Mouse (Mus musculus): Measurements from ENCODE around the gene Zfp704. TPM values are rescaled to one million over a fixed set of nuclear protein-coding genes. Genes with fewer than 3 reads are reported as not detected.

The Zfp704 gene
- total and polyA plus RNA-seq, 3 experiments = under 0.01 TPM; not detected in 2

GRCm38 (mm10) chr3:9475501-9475900 lies 134.4 kb downstream of the Zfp704 start:
- no peaks in the 10 kb centered on the region for H3K79me2 ChIP-seq (ENCODE audit: control insufficient read depth, insufficient read depth, low read length, poor library complexity)
- TF ChIP-seq USF2 (IDR thresholded peaks at IDR 0.05; ENCODE audit: borderline replicate concordance in 1 of 2, insufficient read depth in 1 of 2, low read depth in 1 of 2, low read length in 2 of 2) = no peak
- no peak for TF ChIP-seq ZC3H11A (IDR thresholded peaks at IDR 0.05; ENCODE audit: low read depth, low read length)
- no peak for TF ChIP-seq MEF2A (IDR thresholded peaks at IDR 0.05; ENCODE audit: extremely low read depth, insufficient replicate concordance, low read depth, low read length, poor library complexity, severe bottlenecking)
- no peak for TF ChIP-seq MXI1 (IDR thresholded peaks at IDR 0.05; ENCODE audit: low read depth, low read length)
- no peaks in the 10 kb centered on the region for H3K36me3 ChIP-seq (ENCODE audit: control insufficient read depth in 1 of 2, insufficient read depth in 2 of 2, low read length in 2 of 2)
- no peak overlapping the region for H3K27ac ChIP-seq (ENCODE audit: control insufficient read depth, low read depth, low read length)
- no peaks in the 10 kb centered on the region for H3K4me1 ChIP-seq (ENCODE audit: control insufficient read depth in 1 of 2, insufficient read depth in 2 of 2, low read length in 2 of 2)
- H3K9me3 ChIP-seq (replicated peaks; ENCODE audit: insufficient read depth, low read length) = no peaks in the 10 kb centered on the region
- no peak overlapping the region for H3K9ac ChIP-seq (ENCODE audit: control insufficient read depth, low read depth, low read length, poor library complexity, severe bottlenecking)
- H3K27me3 ChIP-seq (ENCODE audit: control insufficient read depth in 1 of 2, insufficient read depth in 2 of 2, low read length in 2 of 2) = no peaks in the 10 kb centered on the region
- H3K4me3 ChIP-seq (ENCODE audit: control insufficient read depth in 1 of 2, insufficient read depth in 1 of 2, low read depth in 2 of 2, low read length in 2 of 2) = no peak overlapping the region
- DNase-seq (ENCODE audit: low read depth, low spot score) = no peak

GRCm38 (mm10) chr3:9474331-9474730 lies 135.6 kb downstream of the Zfp704 start:
- Histone ChIP-seq H3K4me3 (ENCODE audit: control insufficient read depth in 1 of 2, insufficient read depth in 1 of 2, low read depth in 2 of 2, low read length in 2 of 2) (no peak overlapping the region), H3K79me2 (ENCODE audit: control insufficient read depth, insufficient read depth, low read length, poor library complexity) (no peaks in the 10 kb centered on the region), H3K36me3 (ENCODE audit: control insufficient read depth in 1 of 2, insufficient read depth in 2 of 2, low read length in 2 of 2) (no peaks in the 10 kb centered on the region), H3K27me3 (ENCODE audit: control insufficient read depth in 1 of 2, insufficient read depth in 2 of 2, low read length in 2 of 2) (no peaks in the 10 kb centered on the region), H3K9me3 (replicated peaks; ENCODE audit: insufficient read depth, low read length) (no peaks in the 10 kb centered on the region), H3K9ac (ENCODE audit: control insufficient read depth, low read depth, low read length, poor library complexity, severe bottlenecking) (no peak overlapping the region), H3K4me1 (ENCODE audit: control insufficient read depth in 1 of 2, insufficient read depth in 2 of 2, low read length in 2 of 2) (no peaks in the 10 kb centered on the region), H3K27ac (ENCODE audit: control insufficient read depth, low read depth, low read length) (no peak overlapping the region)
- TF ChIP-seq POLR2AphosphoS2 (IDR thresholded peaks at IDR 0.05; ENCODE audit: low read length) (no peak), ZKSCAN1 (IDR thresholded peaks at IDR 0.05; ENCODE audit: low read depth, low read length) (no peak), MEF2A (IDR thresholded peaks at IDR 0.05; ENCODE audit: extremely low read depth, insufficient replicate concordance, low read depth, low read length, poor library complexity, severe bottlenecking) (no peak), CHD1 (IDR thresholded peaks at IDR 0.05; ENCODE audit: low read depth, low read length) (no peak), EP300 (IDR thresholded peaks at IDR 0.05; ENCODE audit: low read depth in 1 of 2, low read length in 2 of 2) (no peak), MAX (IDR thresholded peaks at IDR 0.05; ENCODE audit: low read length) (no peak), NELFE (IDR thresholded peaks at IDR 0.05; ENCODE audit: low read depth, low read length) (no peak), RCOR1 (IDR thresholded peaks at IDR 0.05; ENCODE audit: low read depth, low read length) (no peak), RAD21 (IDR thresholded peaks at IDR 0.05; ENCODE audit: low read depth, low read length) (no peak), ZC3H11A (IDR thresholded peaks at IDR 0.05; ENCODE audit: low read depth, low read length) (no peak), TBP (IDR thresholded peaks at IDR 0.05; ENCODE audit: low read depth, low read length) (no peak), TCF12 (IDR thresholded peaks at IDR 0.05; ENCODE audit: low read depth, low read length) (no peak), MXI1 (IDR thresholded peaks at IDR 0.05; ENCODE audit: low read depth, low read length) (no peak), GABPA (IDR thresholded peaks at IDR 0.05; ENCODE audit: low read depth, low read length) (no peak), USF2 (IDR thresholded peaks at IDR 0.05; ENCODE audit: borderline replicate concordance in 1 of 2, insufficient read depth in 1 of 2, low read depth in 1 of 2, low read length in 2 of 2) (no peak), CHD2 (IDR thresholded peaks at IDR 0.05; ENCODE audit: low read length) (no peak), ETS1 (IDR thresholded peaks at IDR 0.05; ENCODE audit: low read depth, low read length) (no peak), POLR2A (IDR thresholded peaks at IDR 0.05; ENCODE audit: control insufficient read depth in 1 of 2, insufficient read depth in 1 of 2, low read depth in 1 of 2, low read length in 2 of 2, poor library complexity in 1 of 2) (no peak), BHLHE40 (IDR thresholded peaks at IDR 0.05; ENCODE audit: borderline replicate concordance, low read depth, low read length) (no peak), MAFK (IDR thresholded peaks at IDR 0.05; ENCODE audit: borderline replicate concordance, low read depth, low read length) (no peak)
- DNase-seq (ENCODE audit: low read depth, low spot score) = no peak

All from MEL (cell line).